Mouse (Mus musculus): ENCODE measurements around the gene Trpm4. TPM values are rescaled to one million over a fixed set of nuclear protein-coding genes. Genes with fewer than 3 reads are reported as not detected.

Gene Trpm4
- polyA plus RNA-seq, 1 experiment from 2014 or later = 14.2 TPM

GRCm38 (mm10) chr7:45286486-45286885 is 47.1 kb downstream of the Trpm4 start:
- Histone ChIP-seq H3K4me2 (ENCODE audit: low read length) (no peak overlapping the region), H3K4me1 (ENCODE audit: control insufficient read depth, insufficient read depth, low read depth, low read length) (no peaks in the 10 kb centered on the region), H3K27ac (ENCODE audit: low read depth, low read length) (no peak overlapping the region), H3K9me3 (ENCODE audit: control insufficient read depth, low read length) (peaks cover under 1% of the 10 kb centered on the region; the same call in 1 of the 2 replicates), H3K36me3 (ENCODE audit: control insufficient read depth, insufficient read depth, low read length) (no peaks in the 10 kb centered on the region), H3K4me3 (ENCODE audit: low read length) (no peak overlapping the region), H3K9ac (ENCODE audit: low read depth, low read length) (no peak overlapping the region), H3K27me3 (replicated peaks; ENCODE audit: control insufficient read depth, insufficient read depth, low read length) (no peaks in the 10 kb centered on the region)
- 92% methylated on average over 13 of the region's 13 CpGs for WGBS
- no peak for ATAC-seq

GRCm38 (mm10) chr7:45277136-45277760 is 56.3 kb downstream of the Trpm4 start, which contains the start of gene Slc6a21:
Gene Slc6a21 (plus strand): TSS chr7:45277513.
- ATAC-seq = no peak
- H3K4me1 ChIP-seq (ENCODE audit: control insufficient read depth, insufficient read depth, low read depth, low read length) = peaks cover 3% of the 10 kb centered on the region; the same call in 1 of the 2 replicates
- no peak within 1 kb of the TSS for H3K27ac ChIP-seq (ENCODE audit: low read depth, low read length)
- peak within 1 kb of the TSS; percentile 38 for H3K4me3 ChIP-seq (ENCODE audit: low read length)
- WGBS = 7% methylated on average over 44 of the region's 44 CpGs
- peaks cover 4% of the 10 kb centered on the region; the same call in 1 of the 2 replicates for H3K27me3 ChIP-seq (replicated peaks; ENCODE audit: control insufficient read depth, insufficient read depth, low read length)
- no peaks in the 10 kb centered on the region for H3K36me3 ChIP-seq (ENCODE audit: control insufficient read depth, insufficient read depth, low read length)
- peak within 1 kb of the TSS; percentile 41; the same call in 1 of the 2 replicates for H3K9ac ChIP-seq (ENCODE audit: low read depth, low read length)
- peak within 1 kb of the TSS; percentile 65 for H3K4me2 ChIP-seq (ENCODE audit: low read length)
- H3K9me3 ChIP-seq (ENCODE audit: control insufficient read depth, low read length) = no peaks in the 10 kb centered on the region

- H3K27me3 ChIP-seq (replicated peaks; ENCODE audit: control insufficient read depth, insufficient read depth, low read length) = peaks cover 4% of the 10 kb centered on the region; the same call in 1 of the 2 replicates
- H3K9me3 ChIP-seq (ENCODE audit: control insufficient read depth, low read length) = no peaks in the 10 kb centered on the region
- 89% methylated on average over 8 of the region's 8 CpGs for WGBS
- H3K4me3 ChIP-seq (ENCODE audit: low read length) = no peak overlapping the region
- H3K4me2 ChIP-seq (ENCODE audit: low read length) = no peak overlapping the region
- H3K4me1 ChIP-seq (ENCODE audit: control insufficient read depth, insufficient read depth, low read depth, low read length) = peaks cover 3% of the 10 kb centered on the region; the same call in 1 of the 2 replicates
- H3K9ac ChIP-seq (ENCODE audit: low read depth, low read length) = no peak overlapping the region
- H3K27ac ChIP-seq (ENCODE audit: low read depth, low read length) = no peak overlapping the region
- no peaks in the 10 kb centered on the region for H3K36me3 ChIP-seq (ENCODE audit: control insufficient read depth, insufficient read depth, low read length)
- ATAC-seq = no peak
Observed at GRCm38 (mm10) chr7:45273672-45274071, 59.9 kb downstream of the Trpm4 start.

GRCm38 (mm10) chr7:45272786-45273412 is 60.7 kb downstream of the Trpm4 start:
- no peak overlapping the region for H3K27ac ChIP-seq (ENCODE audit: low read depth, low read length)
- peaks cover 4% of the 10 kb centered on the region; the same call in 1 of the 2 replicates for H3K27me3 ChIP-seq (replicated peaks; ENCODE audit: control insufficient read depth, insufficient read depth, low read length)
- H3K36me3 ChIP-seq (ENCODE audit: control insufficient read depth, insufficient read depth, low read length) = no peaks in the 10 kb centered on the region
- H3K4me1 ChIP-seq (ENCODE audit: control insufficient read depth, insufficient read depth, low read depth, low read length) = peaks cover 3% of the 10 kb centered on the region; the same call in 1 of the 2 replicates
- H3K9ac ChIP-seq (ENCODE audit: low read depth, low read length) = no peak overlapping the region
- H3K4me2 ChIP-seq (ENCODE audit: low read length) = no peak overlapping the region
- H3K4me3 ChIP-seq (ENCODE audit: low read length) = no peak overlapping the region
- H3K9me3 ChIP-seq (ENCODE audit: control insufficient read depth, low read length) = no peaks in the 10 kb centered on the region
- 59% methylated on average over 10 of the region's 10 CpGs for WGBS
- no peak for ATAC-seq

DNA sequence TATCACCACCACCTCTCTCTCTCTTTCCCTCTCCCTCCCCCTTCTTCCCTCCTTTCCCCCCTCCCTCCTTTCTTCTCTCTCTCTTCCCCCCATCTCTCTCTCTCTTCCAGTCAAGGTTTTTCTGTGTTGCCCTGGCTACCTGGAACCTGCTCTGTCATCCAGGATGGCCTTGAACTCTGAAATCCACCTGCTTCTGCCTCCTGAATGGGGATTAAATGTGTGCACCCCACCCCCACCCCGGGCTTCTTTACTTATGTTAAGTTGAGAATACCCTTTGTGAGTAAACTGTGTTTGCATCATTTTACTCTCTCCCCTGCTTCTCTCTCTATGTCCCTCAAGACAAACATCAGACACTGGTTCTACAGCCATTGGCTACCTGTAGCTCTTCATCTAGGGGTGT is 68.1 kb downstream of the Trpm4 start:
- Histone ChIP-seq H3K9ac (ENCODE audit: low read depth, low read length) (no peak overlapping the region), H3K4me3 (ENCODE audit: low read length) (no peak overlapping the region), H3K27ac (ENCODE audit: low read depth, low read length) (no peak overlapping the region), H3K4me1 (ENCODE audit: control insufficient read depth, insufficient read depth, low read depth, low read length) (no peaks in the 10 kb centered on the region), H3K4me2 (ENCODE audit: low read length) (no peak overlapping the region), H3K9me3 (ENCODE audit: control insufficient read depth, low read length) (no peaks in the 10 kb centered on the region), H3K36me3 (ENCODE audit: control insufficient read depth, insufficient read depth, low read length) (no peaks in the 10 kb centered on the region), H3K27me3 (replicated peaks; ENCODE audit: control insufficient read depth, insufficient read depth, low read length) (no peaks in the 10 kb centered on the region)
- ATAC-seq = no peak
- WGBS = 84% methylated on average over 1 of the region's 1 CpGs

- no peak for ATAC-seq
- Histone ChIP-seq H3K4me3 (ENCODE audit: low read length) (no peak overlapping the region), H3K27ac (ENCODE audit: low read depth, low read length) (no peak overlapping the region), H3K27me3 (replicated peaks; ENCODE audit: control insufficient read depth, insufficient read depth, low read length) (no peaks in the 10 kb centered on the region), H3K4me1 (ENCODE audit: control insufficient read depth, insufficient read depth, low read depth, low read length) (no peaks in the 10 kb centered on the region), H3K36me3 (ENCODE audit: control insufficient read depth, insufficient read depth, low read length) (no peaks in the 10 kb centered on the region), H3K4me2 (ENCODE audit: low read length) (no peak overlapping the region), H3K9me3 (ENCODE audit: control insufficient read depth, low read length) (no peaks in the 10 kb centered on the region), H3K9ac (ENCODE audit: low read depth, low read length) (no peak overlapping the region)
- WGBS = 79% methylated on average over 3 of the region's 3 CpGs
Observed at GRCm38 (mm10) chr7:45264348-45264747, 69.2 kb downstream of the Trpm4 start.

- 66% methylated on average over 7 of the region's 7 CpGs for whole genome bisulfite sequencing
- Histone ChIP-seq H3K4me1 (ENCODE audit: control insufficient read depth, insufficient read depth, low read depth, low read length) (no peaks in the 10 kb centered on the region), H3K9me3 (ENCODE audit: control insufficient read depth, low read length) (no peaks in the 10 kb centered on the region), H3K36me3 (ENCODE audit: control insufficient read depth, insufficient read depth, low read length) (no peaks in the 10 kb centered on the region), H3K27me3 (replicated peaks; ENCODE audit: control insufficient read depth, insufficient read depth, low read length) (no peaks in the 10 kb centered on the region), H3K9ac (ENCODE audit: low read depth, low read length) (no peak overlapping the region), H3K27ac (ENCODE audit: low read depth, low read length) (no peak overlapping the region), H3K4me3 (ENCODE audit: low read length) (no peak overlapping the region), H3K4me2 (ENCODE audit: low read length) (no peak overlapping the region)
- no peak for ATAC-seq
Observed at GRCm38 (mm10) chr7:45263006-45263607, 70.5 kb downstream of the Trpm4 start.

DNA sequence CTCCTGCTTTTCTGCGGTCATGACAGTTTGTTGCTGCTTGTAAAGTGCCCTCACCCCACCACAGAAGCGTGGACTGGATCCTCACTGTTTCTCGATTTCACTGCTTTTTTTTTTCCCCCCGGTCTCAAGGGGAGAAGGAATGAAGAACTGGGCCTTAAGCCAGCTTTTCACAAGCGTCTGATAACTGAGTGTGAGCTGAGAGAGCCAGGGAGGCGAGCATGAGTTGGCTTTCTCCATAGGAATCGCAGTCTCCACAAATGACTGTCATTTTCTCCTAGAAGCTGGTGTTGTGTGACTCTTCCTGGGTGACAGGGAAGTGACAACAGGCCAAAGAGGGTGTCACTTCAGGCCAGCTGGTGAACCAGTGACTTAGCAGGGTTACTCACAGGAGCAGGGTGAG is 71.3 kb downstream of the Trpm4 start:
- 57% methylated on average over 7 of the region's 7 CpGs for WGBS
- no peak overlapping the region for H3K4me2 ChIP-seq (ENCODE audit: low read length)
- H3K4me3 ChIP-seq (ENCODE audit: low read length) = no peak overlapping the region
- no peak overlapping the region for H3K27ac ChIP-seq (ENCODE audit: low read depth, low read length)
- no peaks in the 10 kb centered on the region for H3K27me3 ChIP-seq (replicated peaks; ENCODE audit: control insufficient read depth, insufficient read depth, low read length)
- H3K4me1 ChIP-seq (ENCODE audit: control insufficient read depth, insufficient read depth, low read depth, low read length) = no peaks in the 10 kb centered on the region
- H3K9ac ChIP-seq (ENCODE audit: low read depth, low read length) = no peak overlapping the region
- H3K9me3 ChIP-seq (ENCODE audit: control insufficient read depth, low read length) = no peaks in the 10 kb centered on the region
- ATAC-seq = no peak
- H3K36me3 ChIP-seq (ENCODE audit: control insufficient read depth, insufficient read depth, low read length) = no peaks in the 10 kb centered on the region

DNA sequence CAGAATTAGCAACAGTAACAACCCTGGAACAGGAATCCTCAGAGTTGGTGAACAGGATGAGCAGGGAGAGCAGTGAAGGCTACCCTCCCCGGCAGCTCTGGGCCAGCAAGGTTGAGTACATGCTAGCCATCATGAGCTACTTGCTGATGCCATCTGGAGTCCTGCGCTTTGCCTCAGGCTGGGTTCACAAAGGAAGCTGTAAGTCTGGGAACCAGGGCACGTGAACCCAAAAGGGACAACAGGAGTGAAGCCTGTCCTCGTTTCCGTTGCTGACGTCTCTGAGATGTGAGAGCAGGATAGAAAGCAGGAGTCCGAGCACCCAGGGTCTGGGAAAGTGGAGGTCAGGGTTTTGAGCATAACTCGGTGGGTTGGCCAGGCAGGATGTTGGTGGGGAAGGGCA is 74.3 kb downstream of the Trpm4 start:
- Histone ChIP-seq H3K4me2 (ENCODE audit: low read length) (no peak overlapping the region), H3K36me3 (ENCODE audit: control insufficient read depth, insufficient read depth, low read length) (no peaks in the 10 kb centered on the region), H3K9me3 (ENCODE audit: control insufficient read depth, low read length) (no peaks in the 10 kb centered on the region), H3K4me1 (ENCODE audit: control insufficient read depth, insufficient read depth, low read depth, low read length) (no peaks in the 10 kb centered on the region), H3K27ac (ENCODE audit: low read depth, low read length) (no peak overlapping the region), H3K4me3 (ENCODE audit: low read length) (no peak overlapping the region), H3K9ac (ENCODE audit: low read depth, low read length) (no peak overlapping the region), H3K27me3 (replicated peaks; ENCODE audit: control insufficient read depth, insufficient read depth, low read length) (no peaks in the 10 kb centered on the region)
- 90% methylated on average over 8 of the region's 8 CpGs for WGBS
- no peak for ATAC-seq
